Mouse (Mus musculus) embryo, embryonic 11.5 days (tissue): ENCODE data around the gene Olfr1099.

Source experiments
- DNase-seq: peaks from one replicate; pipeline ENCODE4 v3.0.0-alpha.2; 2012; ENCODE audit warnings: low read depth, low spot score

Olfr1099 gene

DNA sequence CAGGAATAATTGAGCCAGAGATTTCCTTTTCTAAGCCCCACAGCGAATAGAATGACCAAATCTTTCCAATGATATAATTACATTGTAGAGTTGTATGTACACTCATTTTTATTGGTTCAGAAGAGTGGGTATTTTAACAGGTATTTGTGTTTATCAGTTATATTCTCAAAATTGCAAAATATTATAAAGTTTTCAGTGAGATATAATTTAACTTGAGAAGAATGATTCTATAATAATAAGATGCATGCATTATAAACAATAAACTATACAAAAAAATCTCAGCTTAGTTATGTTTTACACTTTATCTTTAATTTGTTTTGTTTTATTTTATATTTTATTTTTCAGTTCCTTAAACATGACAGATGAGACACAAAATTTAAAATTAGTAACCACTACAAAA lies at the start of gene Olfr1099:
Gene Olfr1099, minus strand, starts transcription at position 101 of the 400 bp plus-strand sequence.
- no peak for DNase-seq

GRCm38 (mm10) chr2:86998098-86998497 lies 37.6 kb upstream of the Olfr1099 start, which contains the start of gene Olfr1102:
Olfr1102 (plus strand) TSS chr2:86998398.
- no peak for DNase-seq

- no peak for DNase-seq
These were observed 30.6 kb upstream of the Olfr1099 start, which contains the start of gene Olfr1101 for GRCm38 (mm10) chr2:86991121-86991520. Olfr1101 (minus strand) TSS chr2:86991221.

DNA sequence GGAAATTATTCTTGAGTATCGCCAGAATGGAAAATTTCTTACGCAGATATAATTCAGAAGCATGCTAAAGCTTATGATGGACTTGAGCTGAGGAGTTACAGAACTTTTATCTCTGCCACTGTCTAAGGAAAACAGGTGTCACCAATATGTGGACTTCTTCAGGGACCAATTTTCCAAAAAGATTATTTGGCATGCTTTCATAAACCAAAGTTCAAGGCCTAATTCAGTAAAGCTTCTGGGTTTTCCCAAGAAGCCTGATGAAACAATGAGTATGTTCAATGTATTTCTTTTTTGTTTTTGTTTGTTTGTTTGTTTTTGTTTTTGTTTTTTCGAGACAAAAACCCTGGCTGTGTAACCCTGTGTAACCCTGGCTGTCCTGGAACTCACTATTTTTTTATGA lies 19.4 kb upstream of the Olfr1099 start, which contains the start of gene Olfr1100:
Gene Olfr1100, minus strand, starts transcription at position 101 of the 400 bp plus-strand sequence.
- DNase-seq = no peak

DNA sequence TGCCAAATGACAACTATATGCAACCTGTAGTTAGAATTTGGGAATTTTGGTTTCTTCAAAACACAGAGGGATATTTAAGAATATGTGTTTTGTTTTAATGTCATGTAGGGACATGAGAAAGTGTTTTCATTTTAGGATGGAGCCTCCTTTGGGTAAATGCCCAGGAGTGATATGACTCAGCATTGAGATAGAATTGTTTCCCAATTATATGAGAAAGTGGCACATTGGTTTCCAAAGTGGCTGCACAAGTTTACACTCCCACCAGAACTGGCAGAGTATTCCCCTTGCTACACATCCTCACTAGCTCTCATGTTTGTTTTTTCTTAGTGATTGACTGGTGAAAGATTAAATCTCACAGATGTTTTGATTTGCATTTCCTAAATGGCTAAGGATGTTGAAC lies 33.9 kb downstream of the Olfr1099 start:
- no peak for DNase-seq

DNA sequence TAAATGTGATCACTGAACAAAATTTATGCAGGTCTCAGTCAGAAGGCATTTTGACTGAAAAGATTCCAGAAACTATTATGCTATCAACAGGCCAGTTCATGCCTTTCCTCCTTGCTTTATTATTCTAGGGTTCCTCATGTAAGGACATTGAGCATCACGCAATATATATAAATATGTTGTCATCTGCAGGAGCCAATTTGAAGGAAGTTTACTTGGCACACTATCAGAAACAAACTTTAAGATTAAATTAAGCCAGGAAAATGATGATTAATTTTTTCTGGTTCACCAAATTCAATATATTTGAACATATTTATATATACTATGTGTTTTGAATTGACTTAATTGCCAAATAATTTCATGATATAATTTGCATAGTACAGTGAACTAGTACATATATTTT lies 36.0 kb downstream of the Olfr1099 start, which contains the start of gene Olfr1098:
Gene Olfr1098, minus strand, starts transcription at position 101 of the 400 bp plus-strand sequence.
- no peak for DNase-seq

DNA sequence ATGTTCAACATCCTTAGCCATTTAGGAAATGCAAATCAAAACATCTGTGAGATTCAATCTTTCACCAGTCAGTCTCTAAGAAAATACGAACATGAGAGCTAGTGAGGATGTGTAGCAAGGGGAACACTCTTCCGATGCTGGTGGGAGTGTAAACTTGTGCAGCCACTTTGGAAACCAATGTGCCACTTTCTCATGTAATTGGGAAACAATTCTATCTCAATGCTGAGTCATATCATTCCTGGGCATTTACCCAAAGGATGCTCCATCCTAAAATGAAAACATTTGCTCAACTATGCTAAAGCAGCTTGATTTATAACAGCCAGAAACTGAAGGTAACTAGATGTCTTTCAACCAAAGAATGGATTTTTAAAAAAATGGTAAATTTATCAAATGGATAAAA lies 54.8 kb downstream of the Olfr1099 start:
- no peak for DNase-seq
